Mouse (Mus musculus) heart, embryonic 11.5 days (tissue): Measurements from ENCODE around the gene Gm45062. TPM values are rescaled to one million over a fixed set of nuclear protein-coding genes. Genes with fewer than 3 reads are reported as not detected.

Experiments
- ATAC-seq: fragments of 200-750 bp; cut with Nextera tagmentation; replicated peaks from 2 replicates; pipeline ENCODE4 v1.8.0; 2017; ENCODE audit warnings: moderate library complexity; ENCODE audit not compliant: insufficient number of reproducible peaks, low FRiP score, low TSS enrichment
- H3K27ac ChIP-seq: fragments of 300-500 bp; sonication (generic); 2 replicates; pipeline ENCODE4 v1.5.1; 2014; ENCODE audit warnings: mild to moderate bottlenecking, low read depth, low read length
- H3K27me3 ChIP-seq: fragments of 300-500 bp; sonication (generic); 2 replicates; pipeline ENCODE4 v1.6.1; 2014; ENCODE audit warnings: mild to moderate bottlenecking, low read length, mixed read lengths; ENCODE audit not compliant: control insufficient read depth, insufficient read depth
- H3K36me3 ChIP-seq: fragments of 300-500 bp; sonication (generic); 2 replicates; pipeline ENCODE4 v1.6.1; 2014; ENCODE audit warnings: mild to moderate bottlenecking, low read length, moderate library complexity, mixed read lengths; ENCODE audit not compliant: control insufficient read depth, insufficient read depth
- H3K4me1 ChIP-seq: fragments of 300-500 bp; sonication (generic); 2 replicates; pipeline ENCODE4 v1.6.1; 2014; ENCODE audit warnings: low read length; ENCODE audit not compliant: control insufficient read depth, insufficient read depth
- H3K4me2 ChIP-seq: fragments of 300-500 bp; sonication (generic); 2 replicates; pipeline ENCODE4 v1.6.1; 2014; ENCODE audit warnings: mild to moderate bottlenecking, moderate library complexity
- H3K4me3 ChIP-seq: fragments of 300-500 bp; sonication (generic); 2 replicates; pipeline ENCODE4 v1.5.1; 2014; ENCODE audit warnings: low read depth, low read length
- H3K9ac ChIP-seq: fragments of 300-500 bp; sonication (generic); 2 replicates; pipeline ENCODE4 v1.6.1; 2014; ENCODE audit warnings: mild to moderate bottlenecking, low read depth, low read length, moderate library complexity
- H3K9me3 ChIP-seq: fragments of 300-500 bp; sonication (generic); replicated peaks from 2 replicates; pipeline ENCODE4 v1.6.1; 2016; ENCODE audit warnings: low read length; ENCODE audit not compliant: control insufficient read depth
- WGBS: fragments of 180-500 bp; shearing (Covaris S2); extraction: QIAGEN DNeasy Blood & Tissue Kit; methylation state at CpG from one replicate; pipeline ENCODE4 v1.1.7; 2014; ENCODE audit not compliant: insufficient replicate concordance; 5-methylcytosine and 5-hydroxymethylcytosine counted together
- polyA plus RNA-seq: library from polyadenylated mRNA; unstranded; fragments of >200 nt; fragmentation: Nextera tagmentation; extraction: Ambion mirVana; gene quantifications from 2 replicates; pipeline ENCODE4 v1.2.1, GENCODE M21; 2014

Gene Gm45062
- 6.8 and 11.2 TPM in 2 replicates for polyA plus RNA-seq

GRCm38 (mm10) chr6:8259004-8259666 lies at the start of gene Gm45062, which contains the start of the genes Rpa3 and Umad1:
Gene Gm45062, plus strand, starts transcription at chr6:8259450.
Gene Rpa3, minus strand, starts transcription at chr6:8259173.
Gene Umad1, plus strand, starts transcription at chr6:8259288.
- no peaks in the 10 kb centered on the region for H3K9me3 ChIP-seq
- H3K27me3 ChIP-seq = no peaks in the 10 kb centered on the region
- ATAC-seq = peak; percentile 100
- H3K4me3 ChIP-seq = peak within 1 kb of the TSS; percentile 89
- peak within 1 kb of the TSS; percentile 88 for H3K9ac ChIP-seq
- under 1% methylated on average over 64 of the region's 64 CpGs for whole genome bisulfite sequencing
- no peaks in the 10 kb centered on the region for H3K36me3 ChIP-seq
- H3K27ac ChIP-seq = peak within 1 kb of the TSS; percentile 64
- peaks cover 4% of the 10 kb centered on the region; the same call in 1 of the 2 replicates for H3K4me1 ChIP-seq
- peak within 1 kb of the TSS; percentile 82 for H3K4me2 ChIP-seq

DNA sequence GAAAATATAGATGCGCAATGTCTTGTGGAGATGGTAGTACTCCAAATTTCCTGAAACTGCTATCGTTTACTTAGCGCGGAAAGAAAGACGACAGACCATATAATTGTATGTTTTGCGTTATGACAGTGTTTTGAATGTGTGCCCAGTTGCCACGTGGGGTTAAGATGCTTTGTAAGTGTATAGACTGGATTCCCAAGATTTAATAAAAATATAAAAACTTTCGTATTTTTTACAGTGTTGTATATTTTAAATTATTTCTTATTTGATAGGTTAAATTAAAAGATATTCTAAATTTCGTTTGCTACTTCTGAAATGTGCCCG lies 49.4 kb upstream of the Gm45062 start:
- Histone ChIP-seq H3K4me1 (peaks cover 8% of the 10 kb centered on the region), H3K27ac (peak overlapping the region; percentile 96), H3K4me2 (peak overlapping the region; percentile 68), H3K36me3 (no peaks in the 10 kb centered on the region), H3K9me3 (no peaks in the 10 kb centered on the region), H3K27me3 (no peaks in the 10 kb centered on the region), H3K9ac (peak overlapping the region; percentile 95), H3K4me3 (peak overlapping the region; percentile 84)
- 11% methylated on average over 10 of the region's 10 CpGs for WGBS
- no peak for ATAC-seq

GRCm38 (mm10) chr6:8210661-8211060 lies 48.6 kb upstream of the Gm45062 start:
- Histone ChIP-seq H3K36me3 (peaks cover 5% of the 10 kb centered on the region; the same call in 1 of the 2 replicates), H3K27me3 (no peaks in the 10 kb centered on the region), H3K9ac (no peak overlapping the region), H3K4me1 (peaks cover 8% of the 10 kb centered on the region), H3K9me3 (no peaks in the 10 kb centered on the region), H3K27ac (no peak overlapping the region), H3K4me2 (peak overlapping the region; percentile 29), H3K4me3 (no peak overlapping the region; the same call in 1 of the 2 replicates)
- ATAC-seq = no peak
- 87% methylated on average over 3 of the region's 3 CpGs for WGBS

DNA sequence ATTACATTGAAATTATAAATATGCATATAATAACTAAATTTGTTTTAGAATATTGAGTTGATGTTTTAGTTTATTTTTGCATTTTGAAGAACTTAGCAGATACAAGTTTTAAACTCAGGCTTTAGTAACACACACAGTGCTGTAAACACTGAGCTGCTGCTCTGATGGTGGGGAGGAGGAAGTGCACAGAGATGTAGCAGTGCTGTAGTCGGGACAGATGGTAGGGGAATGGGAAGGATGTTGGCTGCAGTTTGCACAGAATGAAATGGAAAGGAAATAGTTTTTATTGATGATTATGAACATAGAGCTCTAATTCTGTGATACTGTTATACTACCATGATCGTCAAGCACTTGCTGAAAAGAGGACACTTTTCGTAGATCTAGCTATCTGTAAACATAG lies 32.2 kb upstream of the Gm45062 start:
- WGBS = 77% methylated on average over 3 of the region's 3 CpGs
- no peak for ATAC-seq
- H3K36me3 ChIP-seq = peaks cover 3% of the 10 kb centered on the region; the same call in 1 of the 2 replicates

GRCm38 (mm10) chr6:8228596-8228995 lies 30.7 kb upstream of the Gm45062 start:
- H3K27me3 ChIP-seq = no peaks in the 10 kb centered on the region
- no peak overlapping the region for H3K4me3 ChIP-seq
- peaks cover 3% of the 10 kb centered on the region; the same call in 1 of the 2 replicates for H3K36me3 ChIP-seq
- no peaks in the 10 kb centered on the region for H3K4me1 ChIP-seq
- 84% methylated on average over 3 of the region's 3 CpGs for WGBS
- H3K9ac ChIP-seq = no peak overlapping the region
- no peak overlapping the region for H3K27ac ChIP-seq
- no peak overlapping the region for H3K4me2 ChIP-seq
- no peaks in the 10 kb centered on the region for H3K9me3 ChIP-seq
- ATAC-seq = no peak

More for the DNA sequence above, 32.2 kb upstream of the Gm45062 start:
- Histone ChIP-seq H3K4me2 (no peak overlapping the region), H3K9ac (no peak overlapping the region), H3K9me3 (no peaks in the 10 kb centered on the region), H3K4me1 (no peaks in the 10 kb centered on the region), H3K27me3 (no peaks in the 10 kb centered on the region), H3K27ac (no peak overlapping the region), H3K4me3 (no peak overlapping the region)

DNA sequence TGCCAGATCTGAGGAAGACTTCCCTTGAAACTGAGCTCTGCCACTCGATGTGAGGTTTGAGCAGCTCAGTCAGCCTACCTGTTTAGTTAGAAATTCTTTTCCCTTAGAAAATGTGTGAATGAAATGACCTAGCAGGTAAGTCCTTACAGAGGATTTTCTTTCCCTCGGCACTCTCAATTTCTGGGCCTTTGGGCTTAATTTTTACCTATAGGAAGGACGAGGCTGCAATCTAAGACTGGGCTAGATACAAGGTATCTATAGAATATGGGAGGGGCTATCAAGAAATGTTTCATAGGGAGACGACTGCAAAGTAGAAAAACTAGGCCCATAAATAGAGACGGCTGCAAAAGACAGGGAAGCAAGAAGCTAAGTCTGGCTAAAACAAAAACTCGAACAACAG lies 934 bp upstream of the Gm45062 start:
- no peaks in the 10 kb centered on the region for H3K9me3 ChIP-seq
- peak overlapping the region; percentile 82 for H3K4me2 ChIP-seq
- 8% methylated on average over 6 of the region's 6 CpGs for WGBS
- peak overlapping the region; percentile 88 for H3K9ac ChIP-seq
- no peak for ATAC-seq
- H3K27me3 ChIP-seq = no peaks in the 10 kb centered on the region
- peak overlapping the region; percentile 64 for H3K27ac ChIP-seq
- peak overlapping the region; percentile 89 for H3K4me3 ChIP-seq
- H3K36me3 ChIP-seq = no peaks in the 10 kb centered on the region
- H3K4me1 ChIP-seq = peaks cover 4% of the 10 kb centered on the region; the same call in 1 of the 2 replicates

- H3K27ac ChIP-seq = peak overlapping the region; percentile 57; the same call in 1 of the 2 replicates
- peak overlapping the region; percentile 76 for H3K4me2 ChIP-seq
- WGBS = 2% methylated on average over 8 of the region's 8 CpGs
- H3K4me1 ChIP-seq = peaks cover 4% of the 10 kb centered on the region; the same call in 1 of the 2 replicates
- peak overlapping the region; percentile 89 for H3K4me3 ChIP-seq
- H3K27me3 ChIP-seq = no peaks in the 10 kb centered on the region
- no peaks in the 10 kb centered on the region for H3K9me3 ChIP-seq
- peak; percentile 41; the same call in 1 of the 2 replicates for ATAC-seq
- H3K36me3 ChIP-seq = no peaks in the 10 kb centered on the region
- H3K9ac ChIP-seq = peak overlapping the region; percentile 79
These were observed 406 bp downstream of the Gm45062 start for GRCm38 (mm10) chr6:8259667-8260044.

DNA sequence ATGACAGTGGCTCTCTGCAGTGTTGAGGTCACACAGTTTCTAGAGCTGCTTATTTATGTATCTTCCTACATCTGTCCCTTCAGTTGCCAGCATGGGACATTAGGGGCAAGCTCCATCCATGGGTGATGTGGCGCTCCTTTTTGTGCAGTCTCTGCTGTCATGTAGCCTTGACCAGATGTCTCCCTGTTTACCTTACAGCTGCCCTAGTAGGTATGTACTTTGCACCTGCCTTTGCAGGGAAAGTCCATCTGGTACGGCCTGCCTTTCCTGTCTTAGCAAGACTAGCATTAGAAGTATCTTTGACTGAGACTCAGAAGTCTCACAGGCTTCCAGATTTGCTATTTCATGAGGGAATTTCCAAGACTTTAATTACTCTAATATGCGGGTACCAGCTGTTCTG lies 11.8 kb downstream of the Gm45062 start:
- 76% methylated on average over 3 of the region's 3 CpGs for WGBS
- no peaks in the 10 kb centered on the region for H3K9me3 ChIP-seq
- H3K36me3 ChIP-seq = no peaks in the 10 kb centered on the region
- no peaks in the 10 kb centered on the region for H3K27me3 ChIP-seq
- no peak overlapping the region for H3K4me2 ChIP-seq
- H3K4me1 ChIP-seq = no peaks in the 10 kb centered on the region
- no peak for ATAC-seq
- H3K4me3 ChIP-seq = no peak overlapping the region
- H3K27ac ChIP-seq = no peak overlapping the region
- no peak overlapping the region for H3K9ac ChIP-seq
